Mouse (Mus musculus) cerebellum, postnatal 36 days (tissue): ENCODE data around the gene Rprml.

Experiments used
- DNase-seq, 2 experiments: peaks; one replicate each; pipeline ENCODE4 v3.0.0; 2021 to 2022; ENCODE audit warnings: mixed read lengths in 2 of 2

The Rprml gene

GRCm38 (mm10) chr11:103649301-103649982, at the start of gene Rprml:
Gene Rprml (plus strand): TSS chr11:103649570.
- peak; percentile 19 to 26 for DNase-seq

GRCm38 (mm10) chr11:103606611-103607010, 42.8 kb upstream of the Rprml start:
- DNase-seq = no peak

- DNase-seq = no peak
These were observed 38.6 kb upstream of the Rprml start for GRCm38 (mm10) chr11:103610772-103611171.

- DNase-seq = no peak
These were observed 28.3 kb upstream of the Rprml start, which contains the start of gene Gm884 for GRCm38 (mm10) chr11:103621040-103621439. Gene Gm884 (minus strand): TSS chr11:103621140.

- DNase-seq = no peak
These were observed 21.9 kb upstream of the Rprml start for GRCm38 (mm10) chr11:103627453-103627852.

- DNase-seq = no peak
These were observed 14.6 kb upstream of the Rprml start for GRCm38 (mm10) chr11:103634806-103635205.

GRCm38 (mm10) chr11:103635481-103635880, 13.9 kb upstream of the Rprml start:
- DNase-seq = no peak

GRCm38 (mm10) chr11:103636261-103636660, 13.1 kb upstream of the Rprml start:
- no peak for DNase-seq

GRCm38 (mm10) chr11:103638790-103639189, 10.6 kb upstream of the Rprml start, which contains the start of gene Lyzl6:
Gene Lyzl6 (minus strand): TSS chr11:103638890.
- DNase-seq = no peak

- peak; percentile 59 to 65 for DNase-seq
These were observed 9.9 kb upstream of the Rprml start for GRCm38 (mm10) chr11:103639407-103639946.

- DNase-seq = no peak
These were observed 6.2 kb upstream of the Rprml start for GRCm38 (mm10) chr11:103643211-103643610.

- DNase-seq = peak; percentile 37 to 42
These were observed 3.6 kb upstream of the Rprml start for GRCm38 (mm10) chr11:103645731-103646130.

- DNase-seq = no peak
These were observed 3.1 kb upstream of the Rprml start for GRCm38 (mm10) chr11:103646301-103646700.

- DNase-seq = no peak
These were observed 1.3 kb upstream of the Rprml start for GRCm38 (mm10) chr11:103647921-103648620.

- no peak for DNase-seq
These were observed 714 bp upstream of the Rprml start for GRCm38 (mm10) chr11:103648656-103649055.

- no peak for DNase-seq
These were observed 668 bp downstream of the Rprml start for GRCm38 (mm10) chr11:103649983-103650493.

- DNase-seq = no peak
These were observed 2.1 kb downstream of the Rprml start for GRCm38 (mm10) chr11:103651426-103651825.

GRCm38 (mm10) chr11:103653359-103653965, 4.1 kb downstream of the Rprml start:
- no peak for DNase-seq

- no peak for DNase-seq
These were observed 7.2 kb downstream of the Rprml start for GRCm38 (mm10) chr11:103656520-103656919.

GRCm38 (mm10) chr11:103658189-103658588, 8.8 kb downstream of the Rprml start:
- no peak for DNase-seq

GRCm38 (mm10) chr11:103661863-103662262, 12.5 kb downstream of the Rprml start:
- peak in 1 of 2 experiments; percentile 23 for DNase-seq

GRCm38 (mm10) chr11:103662546-103662945, 13.2 kb downstream of the Rprml start:
- DNase-seq = no peak

GRCm38 (mm10) chr11:103663119-103663518, 13.7 kb downstream of the Rprml start:
- DNase-seq = no peak
